16 mouse cellular contexts compared by ENCODE assay signal in the genomic region with DNA sequence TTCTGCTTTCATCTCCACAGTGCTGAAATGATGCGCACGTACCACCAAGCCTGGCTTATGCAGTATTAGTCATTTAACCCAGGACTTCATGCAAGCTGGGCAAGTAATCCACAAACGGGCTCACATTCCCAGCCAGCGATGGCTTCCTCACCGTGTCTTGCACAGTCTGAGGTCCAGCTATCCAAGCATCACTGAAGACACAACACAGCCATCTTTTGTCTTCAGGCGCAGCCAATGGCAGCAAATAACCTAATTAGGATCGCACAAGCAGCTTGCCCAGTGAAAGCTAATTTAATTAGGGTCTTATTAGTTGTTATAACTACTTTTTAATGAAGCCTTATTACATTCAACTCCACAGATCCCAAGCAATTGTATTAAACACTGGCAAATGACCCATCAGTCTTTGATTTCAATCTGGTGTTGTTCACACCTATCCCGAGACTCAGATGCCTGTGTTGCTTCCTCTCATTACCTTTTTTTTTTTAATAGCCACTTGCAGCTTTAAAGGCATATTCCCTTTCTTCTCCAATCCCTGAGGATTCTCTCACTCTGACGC.
"Had no signal": no experiment of that assay in that cellular context is flagged by ENCODE, and none has a peak within 500 bp of the region (broad histone marks: within the 10 kb centered on the region; RNA-seq: fewer than 3 reads in every experiment).

No protein-coding gene starts in this region.

- ATAC-seq: lung, postnatal 0 days had no signal

- H3K27me3 ChIP-seq: kidney, embryonic 15.5 days; liver, embryonic 15.5 days; neural tube, embryonic 13.5 days had no signal

- H3K27ac ChIP-seq: kidney, embryonic 15.5 days; left cerebral cortex, adult 2 months; limb, embryonic 10.5 days; liver, embryonic 15.5 days; midbrain, embryonic 10.5 days; neural tube, embryonic 13.5 days; stomach, postnatal 0 days had no signal

- H3K9me3 ChIP-seq: kidney, embryonic 15.5 days; limb, embryonic 10.5 days; liver, embryonic 15.5 days; midbrain, embryonic 10.5 days; neural tube, embryonic 13.5 days had no signal

- DNase-seq: kidney, postnatal 14 days; lung, adult 2 months; lung, postnatal 36 days; midbrain, embryonic 14.5 days; right cerebral cortex, adult 18-20 months; right cerebral cortex, postnatal 25 days; thymus, postnatal 4 days had no signal

- H3K36me3 ChIP-seq: kidney, embryonic 15.5 days; limb, embryonic 10.5 days; liver, embryonic 15.5 days; midbrain, embryonic 10.5 days; neural tube, embryonic 13.5 days had no signal

- H3K9ac ChIP-seq: kidney, embryonic 15.5 days; liver, embryonic 15.5 days; neural tube, embryonic 13.5 days had no signal

- H3K4me3 ChIP-seq: kidney, embryonic 15.5 days; left cerebral cortex, adult 2 months; limb, embryonic 10.5 days; liver, embryonic 15.5 days; midbrain, embryonic 10.5 days; neural tube, embryonic 13.5 days had no signal

- H3K4me1 ChIP-seq: kidney, embryonic 15.5 days; limb, embryonic 10.5 days; liver, embryonic 15.5 days; neural tube, embryonic 13.5 days had no signal

- H3K4me2 ChIP-seq: kidney, embryonic 15.5 days; liver, embryonic 11.5 days; liver, embryonic 15.5 days; neural tube, embryonic 13.5 days had no signal
